Mouse (Mus musculus): ENCODE data around the gene Rassf5. TPM values are rescaled to one million over a fixed set of nuclear protein-coding genes. Genes with fewer than 3 reads are reported as not detected.

Gene Rassf5
- polyA plus RNA-seq, 1 experiment: not detected

DNA sequence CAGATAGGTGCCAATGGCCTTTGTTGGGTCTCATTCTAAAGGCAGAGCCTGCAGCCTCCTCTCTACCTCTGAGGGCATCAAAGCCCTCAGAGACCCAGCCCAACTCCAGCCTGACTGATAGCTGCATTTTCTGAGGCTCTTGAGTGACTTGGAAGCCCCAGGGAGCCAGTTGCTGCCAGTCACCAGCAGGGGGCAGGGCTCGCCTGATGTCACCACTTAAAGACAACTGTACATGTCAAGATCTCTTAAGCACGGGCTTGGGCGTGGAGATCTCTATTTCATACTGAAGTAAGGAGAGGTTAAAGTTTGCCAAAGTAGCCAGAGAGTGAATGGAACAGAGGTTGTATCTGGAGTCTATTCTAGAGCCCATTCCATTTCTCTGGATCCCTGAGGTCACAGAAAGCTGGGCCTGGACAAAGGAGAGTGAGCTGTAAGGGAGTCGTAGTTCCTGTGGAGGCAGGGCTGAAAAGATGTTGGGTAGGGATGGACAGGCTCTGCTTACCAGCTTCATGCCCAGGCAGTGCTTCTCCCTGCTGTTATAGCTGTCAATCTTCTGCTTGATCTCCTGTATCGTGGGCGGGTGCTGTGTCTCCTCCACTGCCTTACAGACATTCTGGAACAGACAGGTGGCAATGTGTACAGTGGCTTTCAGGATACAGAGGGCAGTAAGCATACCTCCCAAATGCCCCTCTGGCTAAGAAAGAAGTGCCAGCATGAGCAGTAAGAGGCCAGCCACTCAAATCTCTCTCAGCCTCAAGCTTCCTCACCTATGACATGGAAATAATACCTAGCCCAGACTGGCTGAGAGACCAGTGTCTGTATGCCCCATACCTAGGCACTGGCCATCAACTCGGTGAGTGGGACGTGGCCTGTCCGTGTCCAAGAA lies 63.2 kb downstream of the Rassf5 start:
- Histone ChIP-seq H3K4me1 (ENCODE audit: control insufficient read depth) (no peaks in the 10 kb centered on the region; the same call in none of the 2 replicates), H3K4me3 (replicated peaks) (no peak overlapping the region), H3K27me3 (ENCODE audit: control insufficient read depth) (no peaks in the 10 kb centered on the region), H3K36me3 (ENCODE audit: control insufficient read depth) (peaks cover 35% of the 10 kb centered on the region), H3K9me3 (ENCODE audit: control insufficient read depth, low read length) (no peaks in the 10 kb centered on the region)
- TF ChIP-seq GATA1 (IDR thresholded peaks at IDR 0.05; ENCODE audit: low read length): no peak
- TF ChIP-seq TAL1 (IDR thresholded peaks at IDR 0.05; ENCODE audit: low read length): no peak

GRCm38 (mm10) chr1:131180386-131180785 lies 64.7 kb downstream of the Rassf5 start:
- Histone ChIP-seq H3K9me3 (ENCODE audit: control insufficient read depth, low read length) (no peaks in the 10 kb centered on the region), H3K27me3 (ENCODE audit: control insufficient read depth) (no peaks in the 10 kb centered on the region), H3K36me3 (ENCODE audit: control insufficient read depth) (peaks cover 49% of the 10 kb centered on the region), H3K4me3 (replicated peaks) (no peak overlapping the region), H3K4me1 (ENCODE audit: control insufficient read depth) (no peaks in the 10 kb centered on the region; the same call in none of the 2 replicates)
- TF ChIP-seq TAL1 (IDR thresholded peaks at IDR 0.05; ENCODE audit: low read length) (no peak), GATA1 (IDR thresholded peaks at IDR 0.05; ENCODE audit: low read length) (no peak)

- Histone ChIP-seq H3K27me3 (ENCODE audit: control insufficient read depth) (no peaks in the 10 kb centered on the region), H3K36me3 (ENCODE audit: control insufficient read depth) (peaks cover 70% of the 10 kb centered on the region), H3K4me3 (replicated peaks) (no peak overlapping the region), H3K9me3 (ENCODE audit: control insufficient read depth, low read length) (no peaks in the 10 kb centered on the region), H3K4me1 (ENCODE audit: control insufficient read depth) (no peaks in the 10 kb centered on the region; the same call in none of the 2 replicates)
- TF ChIP-seq GATA1 (IDR thresholded peaks at IDR 0.05; ENCODE audit: low read length) (no peak), TAL1 (IDR thresholded peaks at IDR 0.05; ENCODE audit: low read length) (no peak)
Observed at GRCm38 (mm10) chr1:131178083-131178482, 67.0 kb downstream of the Rassf5 start.

DNA sequence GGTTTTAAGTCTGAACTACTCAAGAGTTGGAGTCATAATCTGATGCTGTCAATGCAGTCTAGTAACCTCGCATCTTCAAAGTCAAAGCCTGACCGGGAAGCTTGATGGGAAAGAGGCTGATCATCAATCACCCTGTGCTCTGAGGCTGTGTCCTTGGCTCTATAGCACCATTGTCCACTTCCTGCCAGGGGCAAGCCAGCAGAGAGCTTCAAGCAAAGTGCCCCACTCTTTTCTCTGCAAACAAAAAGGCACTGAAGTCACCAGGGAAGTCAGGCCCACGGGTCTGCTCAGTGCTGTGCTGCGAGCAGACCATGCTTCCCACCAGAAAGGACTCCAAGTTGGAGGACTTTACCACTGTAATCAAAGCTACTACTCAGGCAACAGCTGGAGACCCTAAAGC lies 67.8 kb downstream of the Rassf5 start:
- Histone ChIP-seq H3K9me3 (ENCODE audit: control insufficient read depth, low read length) (no peaks in the 10 kb centered on the region), H3K27me3 (ENCODE audit: control insufficient read depth) (no peaks in the 10 kb centered on the region), H3K36me3 (ENCODE audit: control insufficient read depth) (peaks cover 78% of the 10 kb centered on the region), H3K4me1 (ENCODE audit: control insufficient read depth) (no peaks in the 10 kb centered on the region; the same call in none of the 2 replicates), H3K4me3 (replicated peaks) (no peak overlapping the region)
- TF ChIP-seq TAL1 (IDR thresholded peaks at IDR 0.05; ENCODE audit: low read length): no peak
- TF ChIP-seq GATA1 (IDR thresholded peaks at IDR 0.05; ENCODE audit: low read length): no peak

- H3K27me3 ChIP-seq (ENCODE audit: control insufficient read depth): no peaks in the 10 kb centered on the region
- no peak overlapping the region for H3K4me3 ChIP-seq (replicated peaks)
- TF ChIP-seq TAL1 (IDR thresholded peaks at IDR 0.05; ENCODE audit: low read length): no peak
- no peak for TF ChIP-seq GATA1 (IDR thresholded peaks at IDR 0.05; ENCODE audit: low read length)
- no peaks in the 10 kb centered on the region for H3K9me3 ChIP-seq (ENCODE audit: control insufficient read depth, low read length)
- peaks cover 90% of the 10 kb centered on the region for H3K36me3 ChIP-seq (ENCODE audit: control insufficient read depth)
- H3K4me1 ChIP-seq (ENCODE audit: control insufficient read depth): no peaks in the 10 kb centered on the region; the same call in 1 of the 2 replicates
Observed at GRCm38 (mm10) chr1:131175819-131176218, 69.2 kb downstream of the Rassf5 start.

DNA sequence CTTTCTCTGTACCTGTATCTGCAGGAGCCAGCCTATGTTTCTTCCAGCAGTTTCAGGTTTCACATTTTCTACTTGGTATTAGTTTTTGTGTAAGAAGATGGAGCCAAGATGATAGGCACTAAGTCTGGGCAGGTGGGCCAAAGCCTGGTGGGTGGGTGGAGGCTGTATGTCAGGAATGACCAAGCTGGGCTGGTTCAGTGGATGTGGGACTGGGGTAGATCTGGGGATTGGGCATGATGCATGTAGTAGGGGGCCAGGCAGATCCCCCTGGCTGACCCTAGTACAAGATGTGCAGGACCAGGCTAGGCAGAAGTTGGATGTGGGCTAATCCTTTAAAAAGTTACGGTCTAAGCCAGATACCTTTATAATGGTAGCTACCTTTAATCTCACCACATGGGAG lies 69.9 kb downstream of the Rassf5 start:
- TF ChIP-seq TAL1 (IDR thresholded peaks at IDR 0.05; ENCODE audit: low read length) (no peak), GATA1 (IDR thresholded peaks at IDR 0.05; ENCODE audit: low read length) (no peak)
- Histone ChIP-seq H3K27me3 (ENCODE audit: control insufficient read depth) (no peaks in the 10 kb centered on the region), H3K9me3 (ENCODE audit: control insufficient read depth, low read length) (no peaks in the 10 kb centered on the region), H3K4me3 (replicated peaks) (no peak overlapping the region), H3K36me3 (ENCODE audit: control insufficient read depth) (peaks cover 91% of the 10 kb centered on the region), H3K4me1 (ENCODE audit: control insufficient read depth) (no peaks in the 10 kb centered on the region)

GRCm38 (mm10) chr1:131174299-131174861 lies 70.7 kb downstream of the Rassf5 start:
- peaks cover 93% of the 10 kb centered on the region for H3K36me3 ChIP-seq (ENCODE audit: control insufficient read depth)
- 0 out of 2 replicates have a peak, but pooled peaks cover 1% of the 10 kb centered on the region for H3K4me1 ChIP-seq (ENCODE audit: control insufficient read depth)
- TF ChIP-seq GATA1 (IDR thresholded peaks at IDR 0.05; ENCODE audit: low read length) (no peak), TAL1 (IDR thresholded peaks at IDR 0.05; ENCODE audit: low read length) (no peak)
- H3K9me3 ChIP-seq (ENCODE audit: control insufficient read depth, low read length): no peaks in the 10 kb centered on the region
- H3K4me3 ChIP-seq (replicated peaks): no peak overlapping the region
- H3K27me3 ChIP-seq (ENCODE audit: control insufficient read depth): no peaks in the 10 kb centered on the region

DNA sequence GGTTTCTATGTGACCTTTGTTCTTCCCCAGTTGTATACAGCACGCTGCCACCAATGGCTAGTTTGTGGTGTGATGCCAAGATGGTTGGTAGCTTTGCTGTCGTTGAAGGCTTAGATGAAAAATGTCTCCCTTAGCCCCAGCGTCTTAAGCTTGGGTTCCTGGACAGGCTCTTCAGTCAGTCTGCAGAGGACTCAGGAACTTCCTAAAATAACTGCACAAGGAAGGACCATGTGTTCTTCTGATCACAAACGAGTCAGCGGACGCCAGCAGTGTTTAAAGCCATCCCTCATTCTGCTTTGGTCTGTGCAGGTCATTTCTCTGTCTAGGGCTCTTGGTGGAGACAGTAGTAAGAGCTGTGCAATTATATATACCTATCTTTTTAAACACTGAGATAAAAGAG lies 71.2 kb downstream of the Rassf5 start:
- no peak for TF ChIP-seq GATA1 (IDR thresholded peaks at IDR 0.05; ENCODE audit: low read length)
- TF ChIP-seq TAL1 (IDR thresholded peaks at IDR 0.05; ENCODE audit: low read length): no peak
- H3K4me3 ChIP-seq (replicated peaks): no peak overlapping the region
- H3K4me1 ChIP-seq (ENCODE audit: control insufficient read depth): 0 out of 2 replicates have a peak, but pooled peaks cover 1% of the 10 kb centered on the region
- peaks cover 97% of the 10 kb centered on the region for H3K36me3 ChIP-seq (ENCODE audit: control insufficient read depth)
- no peaks in the 10 kb centered on the region for H3K9me3 ChIP-seq (ENCODE audit: control insufficient read depth, low read length)
- no peaks in the 10 kb centered on the region for H3K27me3 ChIP-seq (ENCODE audit: control insufficient read depth)

GRCm38 (mm10) chr1:131173001-131173400 lies 72.1 kb downstream of the Rassf5 start:
- Histone ChIP-seq H3K4me3 (replicated peaks) (no peak overlapping the region), H3K27me3 (ENCODE audit: control insufficient read depth) (no peaks in the 10 kb centered on the region), H3K9me3 (ENCODE audit: control insufficient read depth, low read length) (no peaks in the 10 kb centered on the region), H3K36me3 (ENCODE audit: control insufficient read depth) (peaks cover 97% of the 10 kb centered on the region), H3K4me1 (ENCODE audit: control insufficient read depth) (0 out of 2 replicates have a peak, but pooled peaks cover 1% of the 10 kb centered on the region)
- no peak for TF ChIP-seq TAL1 (IDR thresholded peaks at IDR 0.05; ENCODE audit: low read length)
- TF ChIP-seq GATA1 (IDR thresholded peaks at IDR 0.05; ENCODE audit: low read length): no peak
